Mouse (Mus musculus) CH12.LX (cell line): ENCODE measurements around the gene Tbx5.

Source experiments
- CTCF ChIP-seq, 2 experiments: IDR thresholded peaks in 1 of 2; conservative IDR thresholded peaks in 1 of 2; 2 replicates each; pipeline ENCODE4 v1.5.1; 2011 to 2012; ENCODE audit warnings: low read depth in 2 of 2, low read length in 2 of 2, improper control_type of control experiment in 1 of 2, inconsistent platforms in 1 of 2, mild to moderate bottlenecking in 1 of 2, moderate library complexity in 1 of 2
- E2F4 ChIP-seq: IDR thresholded peaks from 2 replicates; pipeline ENCODE4 v1.6.1; 2011; ENCODE audit warnings: low read depth, low read length, improper control_type of control experiment; ENCODE audit not compliant: insufficient replicate concordance
- ELF1 ChIP-seq: IDR thresholded peaks from 2 replicates; pipeline ENCODE4 v1.6.1; 2014; ENCODE audit warnings: low read depth, mild to moderate bottlenecking, inconsistent platforms, low read length, improper control_type of control experiment
- EP300 ChIP-seq: IDR thresholded peaks from 2 replicates; pipeline ENCODE4 v1.6.1; 2011; ENCODE audit warnings: low read length, improper control_type of control experiment
- ETS1 ChIP-seq: conservative IDR thresholded peaks from 2 replicates; pipeline ENCODE4 v1.6.1; 2012; ENCODE audit warnings: low read depth, mild to moderate bottlenecking, inconsistent platforms, low read length, improper control_type of control experiment, moderate library complexity
- HCFC1 ChIP-seq: IDR thresholded peaks from 2 replicates; pipeline ENCODE4 v1.6.1; 2012; ENCODE audit warnings: low read depth, mild to moderate bottlenecking, inconsistent platforms, low read length, improper control_type of control experiment
- JUND ChIP-seq: conservative IDR thresholded peaks from 2 replicates; pipeline ENCODE4 v1.6.1; 2011; ENCODE audit warnings: low read depth, low read length, improper control_type of control experiment
- MAX ChIP-seq: IDR thresholded peaks from 2 replicates; pipeline ENCODE4 v1.6.1; 2011; ENCODE audit warnings: low read length, improper control_type of control experiment
- POLR2A ChIP-seq: IDR thresholded peaks from 2 replicates; pipeline ENCODE4 v1.6.1; 2011; ENCODE audit warnings: low read depth, mild to moderate bottlenecking, improper control_type of control experiment, low read length
- RCOR1 ChIP-seq: conservative IDR thresholded peaks from 2 replicates; pipeline ENCODE4 v1.6.1; 2012; ENCODE audit warnings: low read depth, mild to moderate bottlenecking, inconsistent platforms, low read length, improper control_type of control experiment
- SIN3A ChIP-seq: IDR thresholded peaks from 2 replicates; pipeline ENCODE4 v1.6.1; 2012; ENCODE audit warnings: low read length, improper control_type of control experiment, inconsistent platforms
- TCF12 ChIP-seq: IDR thresholded peaks from 2 replicates; pipeline ENCODE4 v1.6.1; 2014; ENCODE audit warnings: low read depth, mild to moderate bottlenecking, inconsistent platforms, low read length, improper control_type of control experiment
- ZC3H11A ChIP-seq: IDR thresholded peaks from 2 replicates; pipeline ENCODE4 v1.6.1; 2012; ENCODE audit warnings: low read depth, mild to moderate bottlenecking, inconsistent platforms, low read length, improper control_type of control experiment

- no peak for TF ChIP-seq CTCF (conservative IDR thresholded peaks at IDR 0.05 in 1 of 2, IDR thresholded peaks at IDR 0.05 in 1 of 2; ENCODE audit: low read depth in 2 of 2, low read length in 2 of 2)
- no peak for TF ChIP-seq TCF12
- no peak for TF ChIP-seq JUND
- TF ChIP-seq ETS1, result no peak
- TF ChIP-seq POLR2A, result no peak
- TF ChIP-seq MAX, result no peak
- no peak for TF ChIP-seq ZC3H11A
- TF ChIP-seq SIN3A, result no peak
- TF ChIP-seq E2F4, result no peak
- TF ChIP-seq RCOR1, result no peak
- no peak for TF ChIP-seq HCFC1
- no peak for TF ChIP-seq ELF1
- no peak for TF ChIP-seq EP300
Measured at GRCm38 (mm10) chr5:119799419-119800242, 32.8 kb upstream of the Tbx5 start.
